Mouse (Mus musculus): ENCODE data around the gene Gm4131.

DNA sequence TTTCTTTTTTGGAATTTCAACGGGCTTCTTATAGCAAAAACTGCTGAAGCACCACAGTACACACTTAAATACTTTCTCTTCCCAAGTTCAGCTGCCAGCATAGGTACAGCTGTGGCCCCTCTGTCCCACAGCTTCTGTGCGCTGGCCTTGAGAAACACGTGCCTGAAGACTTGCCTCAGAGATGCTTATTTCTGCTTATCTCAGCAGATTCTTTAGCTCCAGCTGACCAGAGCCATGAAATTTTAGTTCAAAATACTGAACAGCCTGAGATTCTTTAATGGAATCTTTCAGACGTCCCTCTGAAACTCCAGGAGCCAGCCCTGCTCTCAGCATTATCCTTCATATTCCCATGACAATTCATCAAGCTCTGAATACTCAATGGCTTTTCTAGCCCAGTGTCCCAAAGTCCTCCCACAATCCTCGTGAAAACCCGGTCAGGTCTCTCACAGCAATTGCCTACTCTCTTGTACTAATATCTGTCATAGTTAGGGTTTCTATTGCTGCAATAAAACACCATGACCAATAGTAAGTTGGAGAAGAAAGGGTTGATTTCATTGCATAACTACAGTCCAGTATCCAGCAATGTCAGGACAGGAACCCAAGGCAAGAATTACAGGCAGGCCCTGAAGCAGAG is 98.5 kb downstream of the Gm4131 start:
- no peak for TF ChIP-seq CTCF (IDR thresholded peaks at IDR 0.05; ENCODE audit: control insufficient read depth, insufficient read depth, insufficient read length)
- TF ChIP-seq MYOG (IDR thresholded peaks at IDR 0.05; ENCODE audit: control insufficient read depth, extremely low read depth, insufficient read length), result no peak
